Mouse (Mus musculus) ES-CJ7 (cell line): ENCODE measurements around the gene Ube4b.

ENCODE experiments used
- DNase-seq: peaks from one replicate; pipeline ENCODE4 v3.0.0; 2011; ENCODE audit warnings: low read depth, low spot score

Gene Ube4b

DNA sequence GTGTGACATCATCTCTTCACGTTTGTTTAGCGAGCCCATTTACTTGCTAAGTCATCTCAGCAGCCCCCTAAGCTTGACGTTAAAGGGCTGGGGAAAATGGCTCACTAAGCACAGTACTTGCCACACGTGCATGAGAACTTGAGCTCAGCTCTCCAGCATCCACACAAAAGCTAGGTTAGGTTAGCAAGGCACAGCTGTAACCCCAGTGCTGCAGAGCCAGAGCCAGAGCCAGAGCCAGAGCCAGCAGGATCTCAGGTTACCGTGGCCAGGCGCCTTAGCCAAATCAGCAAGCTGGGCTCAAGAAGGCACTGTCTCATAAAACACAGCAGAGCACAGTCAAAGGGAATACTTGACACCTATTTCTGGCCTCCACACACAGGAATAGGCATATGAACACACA, 31.0 kb downstream of the Ube4b start:
- no peak for DNase-seq

DNA sequence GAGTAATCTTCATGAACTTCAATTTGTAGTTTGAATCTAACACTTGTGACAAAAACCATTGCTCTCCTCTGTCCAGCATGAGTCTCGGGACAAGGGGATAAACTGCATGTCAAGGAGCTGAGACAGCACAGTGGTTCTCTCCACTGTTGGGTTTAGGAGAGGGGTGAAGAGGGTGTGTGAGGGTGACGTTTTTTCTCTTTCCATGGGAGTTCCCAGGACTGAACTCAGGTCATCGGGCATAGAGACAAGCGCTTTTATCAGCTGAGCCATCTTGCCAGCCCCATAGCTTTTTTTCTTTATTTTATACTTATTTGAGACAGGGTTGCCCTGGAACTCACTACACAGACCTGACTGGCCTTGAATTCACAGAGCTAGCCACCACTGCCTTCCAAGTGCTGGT, 32.3 kb downstream of the Ube4b start:
- DNase-seq, result no peak

DNA sequence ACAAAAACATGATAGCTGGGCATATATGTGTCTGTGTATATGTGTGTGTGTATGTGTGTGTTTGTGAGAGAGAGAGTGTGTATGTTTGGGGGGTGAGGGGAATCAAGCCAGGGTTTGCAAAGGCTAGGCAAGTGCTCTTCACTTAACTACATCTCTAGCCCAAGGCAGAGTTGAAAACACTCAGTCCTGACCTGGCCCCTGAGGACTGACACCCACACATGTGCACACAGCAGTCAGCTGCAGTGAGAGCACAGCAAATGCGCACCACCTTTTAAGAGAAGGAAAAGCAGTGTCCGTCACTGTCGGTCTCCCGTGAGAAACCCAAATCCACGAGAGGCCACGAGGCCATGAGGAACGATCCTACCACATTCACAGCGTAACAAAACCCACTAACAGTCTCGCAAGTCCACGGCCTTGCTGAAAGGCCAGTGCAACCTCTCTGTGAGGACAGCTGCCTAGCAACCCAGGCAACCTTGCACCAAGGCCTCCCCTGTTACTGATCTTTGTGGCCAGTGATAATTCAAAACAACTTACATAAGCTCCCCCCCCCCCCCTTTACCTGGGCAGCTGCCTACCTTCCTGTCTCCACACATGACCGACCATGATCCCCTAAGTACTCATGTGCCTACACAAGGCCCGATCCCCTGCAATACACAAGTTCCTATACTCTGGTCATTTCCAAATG, 33.1 kb downstream of the Ube4b start:
- no peak for DNase-seq

DNA sequence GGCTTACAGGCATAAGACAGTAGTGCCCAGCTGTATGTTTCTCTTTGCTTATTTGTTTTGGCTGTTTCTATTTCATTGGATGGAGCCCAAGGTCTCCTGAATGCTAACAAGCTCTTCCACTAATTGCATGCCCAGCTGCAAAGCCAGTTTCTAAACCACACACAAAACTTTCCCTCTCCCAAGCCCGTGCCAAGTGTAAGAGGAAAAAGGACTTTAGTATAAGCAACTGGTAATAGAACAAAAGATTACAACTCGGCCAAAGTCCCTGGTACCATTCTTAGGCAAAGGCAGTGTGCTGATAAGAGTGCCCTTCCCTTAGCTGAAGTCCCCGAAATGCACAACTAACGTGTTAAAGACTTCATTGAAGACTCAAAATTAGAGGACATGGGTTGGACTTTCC, 34.2 kb downstream of the Ube4b start:
- DNase-seq, result no peak

DNA sequence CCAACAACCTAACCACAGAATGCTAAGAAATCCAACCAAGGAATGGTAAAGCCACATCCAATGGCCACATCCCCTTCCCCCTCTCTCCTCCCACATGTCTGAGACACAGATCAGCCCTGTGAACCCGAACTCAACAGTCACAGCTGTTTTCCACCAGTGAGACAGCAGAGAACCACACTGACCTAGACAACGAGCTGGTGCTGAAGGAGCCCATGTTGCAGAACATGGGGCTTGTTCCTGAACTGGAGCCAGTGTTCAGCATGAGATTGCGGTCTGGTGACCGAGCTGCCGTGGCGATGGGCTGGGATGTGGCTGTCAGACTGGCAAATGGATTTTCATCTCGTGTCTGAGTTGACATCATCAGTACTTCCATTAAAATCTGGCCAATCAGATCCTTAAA, 45.5 kb downstream of the Ube4b start:
- no peak for DNase-seq

DNA sequence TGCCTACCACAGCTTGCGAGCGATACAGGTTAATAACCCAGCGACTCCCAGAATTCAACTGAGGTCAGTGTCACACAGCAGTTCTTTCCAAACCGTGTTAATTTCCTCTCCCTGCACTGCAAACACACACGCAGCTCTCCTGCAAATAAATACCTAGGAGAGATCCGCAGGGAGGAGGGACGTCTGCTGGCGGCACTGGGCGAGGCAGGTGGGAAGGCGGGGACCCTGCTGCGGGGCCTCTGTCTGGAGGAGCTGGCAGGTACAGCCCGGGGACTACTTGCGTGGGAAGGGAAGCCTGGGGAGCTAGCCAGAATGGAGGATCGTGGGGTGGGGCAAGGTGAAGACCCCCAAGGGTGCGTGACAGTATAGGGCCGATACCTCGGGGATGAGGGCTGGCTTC, 46.7 kb downstream of the Ube4b start:
- DNase-seq, result no peak

DNA sequence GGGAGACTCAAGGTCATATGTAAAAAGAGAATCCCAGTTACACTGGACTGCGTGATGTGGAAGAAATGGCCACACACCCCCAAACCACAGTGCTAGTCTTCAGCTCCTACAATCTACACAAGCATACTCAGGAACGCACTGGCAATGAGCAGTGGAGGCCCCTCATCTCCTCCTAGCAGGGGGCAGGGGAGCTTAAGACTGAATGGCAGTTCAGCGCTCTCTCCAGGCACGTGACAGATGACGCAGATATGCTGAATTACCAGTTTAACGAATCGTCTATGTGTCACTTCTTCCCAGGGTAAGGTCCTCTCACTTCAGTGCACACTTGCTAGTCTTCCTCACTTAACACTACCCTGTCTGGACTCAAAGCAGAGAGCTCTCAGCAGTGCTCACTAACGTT, 47.7 kb downstream of the Ube4b start:
- DNase-seq, result no peak

DNA sequence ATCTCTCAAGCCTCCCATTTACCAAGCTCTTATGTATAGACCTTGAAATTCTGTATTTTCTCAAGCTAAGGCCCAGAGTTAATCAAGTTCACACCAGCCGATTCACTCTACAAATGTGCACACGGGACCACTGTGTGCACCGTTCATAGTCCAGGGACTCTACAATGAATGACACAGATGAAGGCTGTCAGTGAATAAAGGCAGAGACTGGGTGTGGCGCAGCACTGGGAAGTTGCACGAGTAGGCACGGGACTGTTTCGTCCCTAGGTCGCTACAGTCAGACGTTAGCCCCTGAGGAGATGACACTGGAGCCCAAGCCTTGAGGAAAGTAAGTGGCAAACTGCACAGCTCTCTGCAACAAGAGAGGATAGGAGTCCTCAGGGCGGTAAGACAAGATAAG, 50.5 kb downstream of the Ube4b start:
- no peak for DNase-seq

DNA sequence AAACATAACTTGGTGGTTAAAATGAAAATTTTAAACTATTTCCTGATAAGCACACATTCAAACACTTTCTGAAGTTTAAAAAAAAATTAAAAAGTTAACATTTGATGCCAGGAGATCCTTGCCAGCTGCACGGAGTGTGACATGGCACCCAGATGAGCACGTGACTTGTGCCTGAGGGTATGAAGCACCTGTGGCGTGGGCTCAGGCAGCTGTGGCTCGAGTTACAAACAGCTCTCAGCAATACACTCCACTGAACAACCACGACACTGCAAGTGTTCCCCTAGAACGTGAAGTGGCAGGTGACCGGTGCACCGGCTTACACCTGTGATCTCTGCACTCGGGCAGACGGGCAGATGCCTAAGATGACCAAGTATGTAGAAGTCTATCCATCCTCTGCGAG, 51.9 kb downstream of the Ube4b start:
- no peak for DNase-seq

DNA sequence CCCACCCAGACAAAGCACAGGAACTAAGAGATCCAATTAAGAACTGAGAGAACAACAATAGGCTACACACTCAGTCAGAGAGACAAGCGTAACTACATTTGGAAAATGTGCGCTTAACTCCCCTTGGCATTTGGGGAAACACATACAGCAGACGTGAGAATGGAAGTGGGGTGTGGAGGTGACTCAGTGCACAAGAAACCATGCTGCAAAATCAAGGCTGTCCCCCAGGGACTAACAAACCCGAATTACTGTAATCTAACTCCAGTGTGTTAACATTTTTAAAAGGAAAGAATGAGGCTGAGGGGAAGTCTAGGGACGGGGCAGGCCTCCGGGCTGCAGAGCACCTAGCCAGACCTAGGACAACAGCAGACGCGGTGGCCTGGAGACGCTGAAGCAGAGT, 52.6 kb downstream of the Ube4b start:
- DNase-seq, result no peak

DNA sequence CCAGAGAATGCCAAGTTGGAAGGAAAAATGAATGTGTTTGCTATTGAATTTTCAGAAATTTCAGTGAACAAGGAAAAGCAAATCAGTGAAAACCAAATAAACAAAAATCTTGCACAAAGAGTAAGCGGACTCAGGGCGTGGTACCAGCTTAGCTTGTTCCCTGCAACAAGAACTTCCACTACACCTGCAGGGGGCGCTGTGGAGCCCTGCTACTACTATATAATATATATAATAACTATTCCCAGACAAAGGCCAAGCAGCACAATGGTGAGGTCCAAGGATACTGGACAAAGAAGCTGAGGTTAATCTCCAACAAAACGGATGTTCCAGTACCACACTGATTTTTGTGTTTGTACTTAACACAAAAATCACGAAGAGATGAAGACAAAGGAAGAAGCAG, 53.1 kb downstream of the Ube4b start:
- no peak for DNase-seq

DNA sequence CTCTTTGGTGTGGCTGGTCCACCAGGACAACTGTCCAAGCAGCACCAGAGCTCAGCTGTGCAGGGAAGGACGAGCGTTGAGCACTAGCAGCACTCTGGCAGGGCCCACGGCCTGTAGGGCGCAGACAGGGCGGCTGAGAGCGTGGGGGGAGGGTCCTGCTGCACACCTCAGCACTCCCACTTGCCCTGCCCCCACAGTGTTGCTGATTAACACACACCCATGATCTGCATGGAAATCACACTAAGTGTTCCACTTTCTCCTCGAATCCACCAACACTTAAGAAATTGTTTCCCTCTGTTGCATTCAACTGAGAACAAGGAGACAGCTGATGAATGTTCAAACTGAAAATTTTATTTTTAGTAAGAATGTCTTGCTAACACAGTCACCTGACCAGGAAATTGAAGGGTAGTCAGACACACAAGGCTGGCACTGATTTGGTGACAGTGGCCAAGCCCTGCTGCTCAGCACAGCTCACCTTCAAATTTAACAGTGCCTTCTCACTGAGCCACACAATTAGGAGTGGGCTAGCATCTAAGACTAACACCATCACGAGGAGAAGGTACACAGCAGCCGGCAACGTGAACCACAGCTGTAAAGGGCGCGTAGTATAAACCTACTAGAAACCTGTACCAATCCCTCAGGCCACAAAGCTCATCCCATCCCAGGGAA, 60.7 kb downstream of the Ube4b start:
- DNase-seq, result no peak

DNA sequence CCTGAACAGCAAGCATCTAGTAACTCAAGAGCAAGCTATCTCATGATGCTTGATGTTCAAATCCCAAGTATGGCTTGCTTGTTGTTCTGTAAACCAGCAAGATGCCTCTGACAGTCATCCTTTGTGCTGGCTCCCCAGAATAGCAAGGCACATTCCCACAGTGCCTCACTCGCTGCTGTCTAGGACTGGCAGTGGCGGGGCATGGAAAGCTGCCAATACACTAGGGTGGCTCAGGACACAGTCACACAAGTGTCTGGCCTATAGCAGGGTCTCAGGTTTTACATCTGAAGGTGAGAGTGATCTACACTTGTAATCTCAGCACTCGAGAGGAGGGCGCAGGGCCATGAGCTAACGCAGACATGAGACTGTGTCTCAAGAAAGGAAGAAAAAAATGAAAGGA, 61.7 kb downstream of the Ube4b start:
- no peak for DNase-seq

DNA sequence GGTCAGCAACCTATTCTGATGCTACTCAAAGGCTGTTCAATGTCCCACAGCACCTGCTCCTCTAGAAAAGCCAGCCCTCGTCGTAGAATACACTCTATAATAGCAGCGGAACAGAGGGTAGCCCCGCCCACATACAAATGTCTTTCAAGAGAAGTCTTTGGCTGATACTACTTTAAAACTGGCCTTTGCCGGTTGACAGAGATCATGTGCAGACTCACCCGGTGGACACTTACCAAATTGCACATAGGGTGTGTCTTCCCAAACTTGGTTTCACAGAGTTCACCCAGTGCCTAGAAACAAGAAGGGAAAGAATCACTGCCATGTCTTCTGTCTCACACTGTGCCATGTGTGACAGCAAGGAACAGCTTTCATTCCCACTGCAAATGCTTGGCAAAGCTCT, 65.5 kb downstream of the Ube4b start:
- DNase-seq, result peak; percentile 26

DNA sequence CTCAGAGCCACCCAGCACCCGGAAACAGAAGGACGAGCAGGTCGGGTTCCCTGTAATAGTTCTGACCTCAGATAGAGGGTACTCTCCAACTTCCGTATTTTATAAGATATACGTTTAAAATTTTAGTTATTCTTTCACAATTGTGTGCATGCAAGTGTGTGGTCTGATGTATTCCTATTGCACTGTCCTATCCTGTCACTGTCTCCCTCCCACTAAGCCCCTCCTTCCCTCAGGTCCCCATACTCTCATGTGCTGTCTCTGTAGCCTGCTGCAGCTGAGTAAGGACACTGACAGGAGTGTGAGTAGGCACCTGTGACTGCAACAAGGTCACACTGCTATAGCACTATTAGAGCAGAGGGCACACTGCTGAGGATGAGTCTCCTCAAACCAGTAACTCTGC, 65.9 kb downstream of the Ube4b start:
- DNase-seq, result no peak

DNA sequence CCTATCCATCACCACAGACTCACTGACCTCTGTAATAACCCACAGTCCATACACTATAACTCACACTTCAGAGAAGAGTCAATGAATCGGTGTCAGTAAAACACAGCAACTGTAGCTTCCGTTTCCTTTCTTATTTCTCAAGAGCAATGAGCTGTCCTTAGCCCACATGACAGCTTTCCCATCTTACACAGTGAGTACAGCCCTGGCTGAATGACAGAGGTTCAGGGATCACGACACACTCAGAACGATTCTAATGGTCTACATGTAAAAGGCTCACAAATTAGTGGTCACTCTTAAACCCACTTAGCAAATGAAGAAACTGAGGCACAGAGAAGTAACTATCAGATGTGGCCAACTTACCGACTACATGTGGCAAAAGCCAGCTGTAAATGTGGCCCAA, 68.6 kb downstream of the Ube4b start:
- no peak for DNase-seq

DNA sequence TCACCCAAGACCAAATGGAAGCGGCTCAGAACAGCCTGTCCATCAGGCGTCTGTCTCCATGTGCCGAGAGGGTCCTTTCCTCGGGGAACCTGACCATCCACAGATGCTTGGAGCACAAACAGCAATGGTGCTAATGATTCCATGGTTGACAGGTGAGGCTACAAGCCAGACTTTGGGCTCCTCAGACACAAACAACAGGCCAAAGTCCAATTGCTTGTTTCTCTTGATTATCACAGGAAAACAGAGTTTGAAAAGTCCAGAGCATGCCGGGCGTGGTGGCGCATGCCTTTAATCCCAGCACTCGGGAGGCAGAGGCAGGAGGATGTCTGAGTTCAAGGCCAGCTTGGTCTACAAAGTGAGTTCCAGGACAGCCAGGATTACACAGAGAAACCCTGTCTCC, 71.9 kb downstream of the Ube4b start:
- no peak for DNase-seq

DNA sequence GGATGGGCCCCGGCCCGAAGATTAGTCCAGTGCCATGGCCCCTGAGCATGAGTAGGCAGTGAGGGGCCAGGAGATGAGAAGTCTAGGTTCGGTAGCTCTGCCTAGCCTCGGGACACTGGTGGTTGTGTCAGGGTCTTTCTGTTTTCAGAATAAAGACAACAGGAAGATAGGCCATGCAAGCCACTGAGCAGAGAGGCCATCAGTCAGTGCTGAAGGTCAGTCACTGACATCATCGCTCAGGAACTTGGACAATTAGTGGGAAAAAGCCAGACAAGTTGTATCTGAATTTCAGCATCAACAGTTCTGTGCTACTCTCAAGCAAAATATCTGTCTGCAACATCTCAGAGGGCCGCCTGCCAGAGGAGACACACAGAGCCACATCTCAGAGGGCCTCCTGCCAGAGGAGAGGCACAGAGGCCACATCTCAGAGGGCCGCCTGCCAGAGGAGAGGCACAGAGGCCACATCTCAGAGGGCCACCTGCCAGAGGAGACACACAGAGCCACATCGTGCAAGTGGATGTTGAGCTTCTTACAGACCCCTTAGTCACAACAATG, 74.9 kb downstream of the Ube4b start:
- DNase-seq, result no peak

DNA sequence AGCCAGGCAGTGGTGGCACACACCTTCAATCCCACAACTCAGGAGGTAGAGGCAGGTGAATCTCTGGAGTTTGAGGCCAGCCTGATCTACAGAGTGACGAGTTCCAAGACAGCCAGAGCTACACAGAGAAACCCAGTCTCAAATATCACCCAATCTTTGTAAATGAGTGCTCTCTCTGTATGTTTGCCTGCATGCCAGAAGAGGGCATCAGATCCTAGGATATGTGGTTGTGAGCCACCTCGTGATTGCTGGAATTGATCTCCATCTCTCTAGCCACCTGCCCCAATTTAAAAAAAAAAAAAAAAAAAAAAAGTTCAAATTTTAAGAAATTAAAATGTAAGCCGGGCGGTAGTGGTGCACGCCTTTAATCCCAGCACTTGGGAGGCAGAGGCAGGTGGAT, 77.6 kb downstream of the Ube4b start:
- DNase-seq, result no peak

DNA sequence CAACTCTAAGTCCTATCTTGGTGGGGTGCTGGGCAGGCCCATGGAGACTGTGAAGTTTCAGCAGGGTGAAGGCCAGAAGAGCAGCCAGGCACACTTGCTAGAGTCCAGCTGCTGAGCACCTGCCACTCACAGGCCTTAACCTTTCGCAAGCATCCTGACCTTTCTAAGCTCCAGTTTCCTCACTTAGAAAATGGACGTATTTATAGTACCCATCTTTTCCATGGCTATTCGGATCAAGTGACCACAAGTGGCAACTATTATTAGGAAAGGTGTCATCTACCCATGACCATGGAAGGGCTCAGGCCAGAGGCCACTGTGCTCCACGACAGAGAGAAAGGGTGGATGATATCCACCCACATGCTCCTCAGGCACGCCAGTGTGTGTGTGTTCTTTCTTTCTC, 80.7 kb downstream of the Ube4b start:
- DNase-seq, result no peak

DNA sequence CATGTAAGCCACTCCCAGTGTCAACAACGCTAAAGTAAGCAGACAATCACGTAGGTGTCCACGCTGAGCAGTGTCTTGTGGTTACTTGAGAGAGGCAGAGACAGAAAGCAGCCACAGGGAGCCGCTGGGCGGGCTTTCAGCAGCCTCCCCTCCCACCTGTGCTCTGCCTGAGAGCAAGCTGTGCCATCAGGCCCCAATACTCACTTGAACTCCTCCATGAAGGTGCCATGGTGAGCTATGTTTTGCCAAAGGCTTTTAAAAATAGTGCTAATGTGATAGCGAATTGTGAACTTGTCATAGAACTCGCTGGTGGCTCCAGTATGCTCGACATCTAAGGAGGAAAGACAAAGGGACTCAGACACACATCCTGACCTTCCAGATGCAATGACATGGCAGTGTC, 82.2 kb downstream of the Ube4b start:
- DNase-seq, result no peak

DNA sequence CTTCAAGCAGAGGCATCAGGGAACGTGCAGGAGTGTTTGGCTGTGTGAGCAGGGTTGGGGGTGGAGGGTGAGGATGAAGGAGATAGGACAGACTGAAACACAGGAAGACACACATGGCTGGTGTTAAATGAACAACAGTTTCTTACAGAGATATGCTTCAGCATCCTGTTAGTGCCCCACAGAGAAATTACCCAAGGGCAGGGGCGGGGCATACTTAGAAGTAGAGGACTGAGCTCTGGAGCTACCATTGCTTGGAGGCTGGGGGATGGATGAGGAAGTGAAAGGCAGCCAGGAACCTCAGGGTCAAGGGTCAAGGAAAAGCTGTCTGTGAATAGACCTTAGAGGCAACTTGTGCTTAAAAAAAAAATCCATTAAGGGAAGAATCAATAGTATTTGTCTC, 85.9 kb downstream of the Ube4b start:
- DNase-seq, result no peak

DNA sequence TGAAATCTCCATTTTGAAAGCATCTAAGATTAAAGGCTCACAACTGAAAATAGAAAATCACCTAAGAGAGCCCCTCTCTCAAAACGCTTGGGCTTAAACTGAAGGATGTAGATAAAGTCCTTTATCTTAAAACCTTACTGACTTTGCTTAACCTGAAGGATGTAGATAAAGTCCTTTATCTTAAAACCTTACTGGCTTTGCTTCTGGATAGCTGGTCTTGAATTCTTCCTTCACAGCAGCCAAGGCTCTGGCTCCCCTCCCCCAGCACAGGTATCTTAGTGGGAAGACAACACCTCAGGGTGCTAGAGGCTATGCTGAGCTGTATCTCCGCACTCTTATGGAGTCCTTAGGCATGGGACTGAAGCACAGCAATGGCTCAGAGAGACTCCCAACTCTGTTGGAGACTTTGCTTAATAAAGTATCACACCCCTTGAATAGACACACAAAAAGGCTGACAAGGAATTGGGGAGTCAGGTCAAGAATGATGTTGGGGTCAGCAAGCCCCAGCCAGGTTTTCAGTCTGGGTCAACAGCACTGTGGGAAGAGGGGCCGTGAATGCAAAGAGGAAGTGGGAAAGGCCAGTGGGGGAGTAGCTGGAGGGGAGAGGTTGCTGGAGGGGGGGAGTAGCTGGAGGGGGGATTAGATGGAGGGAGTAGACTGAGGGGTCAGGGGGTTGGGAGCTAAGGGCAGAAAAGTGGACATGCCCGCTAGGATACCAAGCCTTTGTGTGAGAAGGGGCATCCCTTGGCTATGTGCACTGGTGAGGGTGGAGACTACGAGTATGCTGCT, 86.9 kb downstream of the Ube4b start:
- DNase-seq, result no peak
